Mouse (Mus musculus) C2C12 (cell line): ENCODE measurements around the gene Nr1h2.

Source experiments
- CEBPB ChIP-seq: IDR thresholded peaks from one replicate; pipeline ENCODE4 v1.6.1; 2011; ENCODE audit warnings: low read depth, mild to moderate bottlenecking, control low read depth, moderate library complexity
- CTCF ChIP-seq: IDR thresholded peaks from one replicate; pipeline ENCODE4 v1.5.1; 2011; ENCODE audit not compliant: control insufficient read depth, insufficient read depth, insufficient read length
- FOSL1 ChIP-seq: IDR thresholded peaks from one replicate; pipeline ENCODE4 v1.8.0; 2011; ENCODE audit warnings: mild to moderate bottlenecking, low read length; ENCODE audit not compliant: poor library complexity, insufficient read depth, severe bottlenecking
- MAX ChIP-seq: IDR thresholded peaks from one replicate; pipeline ENCODE4 v1.6.1; 2011; ENCODE audit warnings: mild to moderate bottlenecking, control low read depth
- MYOD1 ChIP-seq: IDR thresholded peaks from one replicate; pipeline ENCODE4 v1.6.1; 2011; ENCODE audit warnings: low read depth; ENCODE audit not compliant: control insufficient read depth, insufficient read length
- MYOG ChIP-seq: IDR thresholded peaks from one replicate; pipeline ENCODE4 v1.6.1; 2011; ENCODE audit not compliant: control insufficient read depth, insufficient read length; ENCODE audit errors: extremely low read depth
- USF1 ChIP-seq: IDR thresholded peaks from one replicate; pipeline ENCODE4 v1.6.1; 2011; ENCODE audit warnings: low read depth, mild to moderate bottlenecking, control low read depth, moderate library complexity

DNA sequence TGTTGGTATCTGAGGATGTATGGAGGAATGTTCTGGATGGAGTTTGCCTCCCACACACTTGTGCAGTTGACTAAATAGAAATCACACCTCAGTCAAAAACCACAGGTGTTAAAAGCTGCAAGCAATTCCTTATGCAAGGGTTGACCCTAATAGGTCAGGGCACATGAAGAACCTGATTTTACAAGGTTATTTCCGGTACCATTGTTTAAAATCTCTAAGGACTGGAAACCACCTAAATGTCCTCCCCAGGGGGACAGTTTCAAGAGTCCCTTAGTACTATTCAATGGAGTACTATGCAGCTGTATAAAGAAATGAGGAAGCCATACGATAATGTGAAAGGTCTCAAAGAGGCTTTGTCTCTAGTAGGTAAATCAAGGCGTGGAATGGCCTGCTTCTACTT lies 7.5 kb downstream of the Nr1h2 start:
- no peak for TF ChIP-seq CTCF
- TF ChIP-seq MAX, result no peak
- no peak for TF ChIP-seq USF1
- TF ChIP-seq FOSL1, result no peak
- TF ChIP-seq MYOG, result no peak
- TF ChIP-seq MYOD1, result no peak
- no peak for TF ChIP-seq CEBPB
